Mouse (Mus musculus) liver, adult 2 months (tissue): ENCODE measurements around the gene Hs3st2. TPM values are rescaled to one million over a fixed set of nuclear protein-coding genes. Genes with fewer than 3 reads are reported as not detected.

Source experiments
- DNase-seq: peaks from one replicate; pipeline ENCODE4 v3.0.0-alpha.2; 2011; ENCODE audit warnings: low read depth, low spot score; ENCODE audit errors: extremely low read depth
- H3K27ac ChIP-seq: fragments of 200-500 bp; replicated peaks from 2 replicates; pipeline ENCODE4 v1.5.1; 2012; ENCODE audit warnings: low read depth, mild to moderate bottlenecking, control low read depth, inconsistent platforms, low read length; ENCODE audit not compliant: insufficient read depth
- H3K27me3 ChIP-seq: fragments of 200-500 bp; 2 replicates; pipeline ENCODE4 v1.6.1; 2012; ENCODE audit warnings: mild to moderate bottlenecking, moderate library complexity, low read length, inconsistent platforms; ENCODE audit not compliant: control insufficient read depth, insufficient read depth
- H3K36me3 ChIP-seq: fragments of 200-500 bp; 2 replicates; pipeline ENCODE4 v1.6.1; 2012; ENCODE audit warnings: low read length, inconsistent platforms; ENCODE audit not compliant: control insufficient read depth, insufficient read depth
- H3K4me1 ChIP-seq: fragments of 200-500 bp; 2 replicates; pipeline ENCODE4 v1.6.1; 2011; ENCODE audit warnings: low read length; ENCODE audit not compliant: control insufficient read depth, insufficient read depth
- H3K4me3 ChIP-seq: fragments of 200-500 bp; 2 replicates; pipeline ENCODE4 v1.5.1; 2011; ENCODE audit warnings: low read depth, mild to moderate bottlenecking, control low read depth, low read length, moderate library complexity; ENCODE audit not compliant: insufficient read depth
- H3K79me2 ChIP-seq: fragments of 200-500 bp; 2 replicates; pipeline ENCODE4 v1.6.1; 2012; ENCODE audit warnings: inconsistent platforms, mild to moderate bottlenecking, low read length, moderate library complexity; ENCODE audit not compliant: control insufficient read depth, insufficient read depth
- H3K9ac ChIP-seq: fragments of 200-500 bp; 2 replicates; pipeline ENCODE4 v1.6.1; 2012; ENCODE audit warnings: low read depth, mild to moderate bottlenecking, control low read depth, inconsistent platforms, low read length
- CTCF ChIP-seq: fragments of 200-500 bp; IDR thresholded peaks from 2 replicates; pipeline ENCODE4 v1.5.1; 2011; ENCODE audit warnings: low read depth, low read length, control low read depth
- POLR2A ChIP-seq: fragments of 200-500 bp; IDR thresholded peaks from 2 replicates; pipeline ENCODE4 v1.6.1; 2011; ENCODE audit warnings: low read length, control low read depth; ENCODE audit not compliant: insufficient read depth; ENCODE audit errors: extremely low read depth
- WGBS: fragments of 180-500 bp; shearing (Covaris S2); methylation state at CpG from one replicate; pipeline ENCODE4 v1.1.7; 2018; 5-methylcytosine and 5-hydroxymethylcytosine counted together
- polyA plus RNA-seq: library from polyadenylated mRNA; depleted of rRNA; stranded (reverse); fragments of >200 nt; gene quantifications from 2 replicates; pipeline ENCODE4 v1.2.3, GENCODE M21; 2012
- total RNA-seq: library from RNA; depleted of rRNA; stranded (reverse); fragments of >200 nt; gene quantifications from 2 replicates; pipeline ENCODE4 v1.2.3, GENCODE M21; 2014

Gene Hs3st2
- total and polyA plus RNA-seq, 2 experiments = not detected

- 88% methylated on average over 1 of the region's 1 CpGs for WGBS
- H3K9ac ChIP-seq = no peak overlapping the region
- H3K27ac ChIP-seq = no peak overlapping the region
- no peaks in the 10 kb centered on the region for H3K79me2 ChIP-seq
- no peak for TF ChIP-seq CTCF
- TF ChIP-seq POLR2A = no peak
- no peaks in the 10 kb centered on the region for H3K27me3 ChIP-seq
- no peak overlapping the region for H3K4me3 ChIP-seq
- no peaks in the 10 kb centered on the region for H3K36me3 ChIP-seq
- DNase-seq = no peak
- H3K4me1 ChIP-seq = 0 out of 2 replicates have a peak, but pooled peaks cover 3% of the 10 kb centered on the region
Observed at GRCm38 (mm10) chr7:121465111-121465510, 73.5 kb downstream of the Hs3st2 start.

GRCm38 (mm10) chr7:121466331-121466730 is 74.7 kb downstream of the Hs3st2 start:
- WGBS = 79% methylated on average over 5 of the region's 5 CpGs
- Histone ChIP-seq H3K9ac (no peak overlapping the region), H3K36me3 (no peaks in the 10 kb centered on the region), H3K4me1 (0 out of 2 replicates have a peak, but pooled peaks cover 3% of the 10 kb centered on the region), H3K79me2 (no peaks in the 10 kb centered on the region), H3K27me3 (no peaks in the 10 kb centered on the region), H3K27ac (no peak overlapping the region), H3K4me3 (no peak overlapping the region)
- TF ChIP-seq POLR2A (no peak), CTCF (no peak)
- no peak for DNase-seq

- H3K27ac ChIP-seq = no peak overlapping the region
- peak; percentile 45 for DNase-seq
- 62% methylated on average over 3 of the region's 3 CpGs for WGBS
- H3K79me2 ChIP-seq = no peaks in the 10 kb centered on the region
- no peaks in the 10 kb centered on the region for H3K27me3 ChIP-seq
- no peak for TF ChIP-seq POLR2A
- TF ChIP-seq CTCF = no peak
- H3K4me3 ChIP-seq = no peak overlapping the region
- H3K36me3 ChIP-seq = no peaks in the 10 kb centered on the region
- 0 out of 2 replicates have a peak, but pooled peaks cover 3% of the 10 kb centered on the region for H3K4me1 ChIP-seq
- H3K9ac ChIP-seq = no peak overlapping the region
Observed at GRCm38 (mm10) chr7:121469435-121469834, 77.8 kb downstream of the Hs3st2 start.

- Histone ChIP-seq H3K9ac (no peak overlapping the region), H3K27ac (no peak overlapping the region), H3K36me3 (no peaks in the 10 kb centered on the region), H3K27me3 (no peaks in the 10 kb centered on the region), H3K4me1 (no peaks in the 10 kb centered on the region), H3K4me3 (no peak overlapping the region), H3K79me2 (no peaks in the 10 kb centered on the region)
- DNase-seq = no peak
- TF ChIP-seq CTCF = no peak
- no peak for TF ChIP-seq POLR2A
- WGBS = 32% methylated on average over 8 of the region's 8 CpGs
Observed at GRCm38 (mm10) chr7:121478302-121478701, 86.6 kb downstream of the Hs3st2 start.

GRCm38 (mm10) chr7:121480106-121480505 is 88.4 kb downstream of the Hs3st2 start:
- no peaks in the 10 kb centered on the region for H3K79me2 ChIP-seq
- H3K27me3 ChIP-seq = no peaks in the 10 kb centered on the region
- no peak for DNase-seq
- H3K4me1 ChIP-seq = no peaks in the 10 kb centered on the region
- no peak overlapping the region for H3K4me3 ChIP-seq
- H3K27ac ChIP-seq = no peak overlapping the region
- no peak for TF ChIP-seq CTCF
- no peak for TF ChIP-seq POLR2A
- no peaks in the 10 kb centered on the region for H3K36me3 ChIP-seq
- WGBS = 83% methylated on average over 4 of the region's 4 CpGs
- H3K9ac ChIP-seq = no peak overlapping the region

GRCm38 (mm10) chr7:121484590-121484989 is 92.9 kb downstream of the Hs3st2 start:
- Histone ChIP-seq H3K79me2 (no peaks in the 10 kb centered on the region), H3K4me3 (no peak overlapping the region), H3K4me1 (no peaks in the 10 kb centered on the region), H3K27ac (no peak overlapping the region), H3K36me3 (no peaks in the 10 kb centered on the region), H3K27me3 (no peaks in the 10 kb centered on the region), H3K9ac (no peak overlapping the region)
- TF ChIP-seq POLR2A (no peak), CTCF (no peak)
- 79% methylated on average over 4 of the region's 4 CpGs for WGBS
- no peak for DNase-seq
